Mouse (Mus musculus) cerebellum, postnatal 14 days (tissue): Measurements from ENCODE around the gene Thyn1.

ENCODE experiments used
- DNase-seq, 2 experiments: peaks; one replicate each; pipeline ENCODE4 v3.0.0; 2021; ENCODE audit warnings: mixed read lengths in 2 of 2

Thyn1 gene

GRCm38 (mm10) chr9:26999461-27000395 lies at the start of gene Thyn1, which contains the start of gene Acad8:
TSS of gene Thyn1 (plus strand) at chr9:26999710.
TSS of gene Acad8 (minus strand) at chr9:26999566.
- peak; percentile 96 to 98 for DNase-seq

- DNase-seq: no peak
These were observed 21.8 kb upstream of the Thyn1 start for GRCm38 (mm10) chr9:26977754-26978153.

- no peak for DNase-seq
These were observed 20.7 kb upstream of the Thyn1 start for GRCm38 (mm10) chr9:26978776-26979175.

- DNase-seq: no peak
These were observed 14.4 kb upstream of the Thyn1 start for GRCm38 (mm10) chr9:26985090-26985613.

- DNase-seq: no peak
These were observed 13.7 kb upstream of the Thyn1 start for GRCm38 (mm10) chr9:26985668-26986277.

- DNase-seq: no peak
These were observed 9.3 kb upstream of the Thyn1 start for GRCm38 (mm10) chr9:26990181-26990580.

- DNase-seq: peak in 1 of 2 experiments; percentile 27
These were observed 6.4 kb upstream of the Thyn1 start for GRCm38 (mm10) chr9:26993118-26993517.

GRCm38 (mm10) chr9:26993900-26994299 lies 5.6 kb upstream of the Thyn1 start:
- no peak for DNase-seq

GRCm38 (mm10) chr9:26997062-26997461 lies 2.4 kb upstream of the Thyn1 start:
- DNase-seq: no peak

GRCm38 (mm10) chr9:26997501-26997900 lies 2.0 kb upstream of the Thyn1 start:
- no peak for DNase-seq

GRCm38 (mm10) chr9:26998669-26999460 lies 645 bp upstream of the Thyn1 start:
- no peak for DNase-seq

GRCm38 (mm10) chr9:27005231-27005630 lies 5.7 kb downstream of the Thyn1 start:
- no peak for DNase-seq

GRCm38 (mm10) chr9:27005933-27006332 lies 6.4 kb downstream of the Thyn1 start:
- DNase-seq: peak in 1 of 2 experiments; percentile 30

GRCm38 (mm10) chr9:27006866-27007265 lies 7.4 kb downstream of the Thyn1 start:
- DNase-seq: no peak

GRCm38 (mm10) chr9:27009231-27009630 lies 9.7 kb downstream of the Thyn1 start:
- DNase-seq: no peak

- no peak for DNase-seq
These were observed 12.1 kb downstream of the Thyn1 start for GRCm38 (mm10) chr9:27011572-27011971.

GRCm38 (mm10) chr9:27018961-27019360 lies 19.5 kb downstream of the Thyn1 start:
- DNase-seq: no peak

- DNase-seq: no peak
These were observed 24.2 kb downstream of the Thyn1 start for GRCm38 (mm10) chr9:27023681-27024080.

- DNase-seq: no peak
These were observed 27.2 kb downstream of the Thyn1 start for GRCm38 (mm10) chr9:27026708-27027107.

GRCm38 (mm10) chr9:27029022-27029827 lies 29.7 kb downstream of the Thyn1 start:
- peak; percentile 65 to 71 for DNase-seq

- DNase-seq: peak; percentile 96 to 97
These were observed 30.6 kb downstream of the Thyn1 start, which contains the start of the genes Vps26b and Ncapd3 for GRCm38 (mm10) chr9:27029828-27030762. TSS of gene Vps26b (minus strand) at chr9:27030065. TSS of gene Ncapd3 (plus strand) at chr9:27030175.
